ENCODE assay signal across 16 mouse cellular contexts in the genomic region with DNA sequence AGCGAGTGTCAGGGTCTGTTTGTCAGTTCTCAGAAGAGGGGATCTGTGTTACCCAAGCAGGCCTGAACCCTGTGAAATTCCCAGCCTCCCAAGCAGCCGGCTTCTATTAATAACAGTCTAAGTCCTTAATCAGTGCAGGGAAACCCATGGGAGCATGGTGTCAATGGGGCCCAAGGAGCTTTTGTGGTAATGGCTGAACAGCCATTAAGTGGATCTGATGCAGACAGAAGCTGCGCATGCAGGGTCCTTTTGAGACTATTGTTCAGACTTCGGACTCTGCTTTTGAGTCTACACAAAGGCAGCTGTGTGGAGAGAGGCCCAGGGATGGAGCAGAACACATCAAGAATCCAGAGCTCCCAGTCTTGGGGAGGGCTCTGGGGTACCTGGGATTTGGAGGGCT. TPM values are rescaled to one million over a fixed set of nuclear protein-coding genes. Genes with fewer than 3 reads are reported as not detected.
DNase-seq lines count a peak whose midpoint lies in the region; ATAC-seq and TF ChIP-seq lines count a peak whose summit lies in the region.
"Had no signal": no experiment of that assay in that cellular context is flagged by ENCODE, and none has a peak within 500 bp of the region (broad histone marks: within the 10 kb centered on the region; RNA-seq: fewer than 3 reads in every experiment).

No protein-coding gene starts in this region.

- H3K79me2 ChIP-seq in heart, adult 2 months (replicated peaks; ENCODE audit: control insufficient read depth, insufficient read depth, low read length) = no peaks in the 10 kb centered on the region

- DNase-seq in embryo, embryonic 11 days = peak; percentile 73
- DNase-seq in forebrain, embryonic 11.5 days (ENCODE audit: low spot score) = peak; percentile 78
- DNase-seq in left cerebral cortex, postnatal 10 days (ENCODE audit: extremely low spot score in 1 of 2, low spot score in 2 of 2) = no peak
- no peak for DNase-seq in frontal cortex, adult 2 months (ENCODE audit: extremely low spot score in 1 of 2, low spot score in 1 of 2)
- DNase-seq in heart, adult 2 months = no peak
- DNase-seq: adrenal gland, adult 2 months; heart, adult 18-20 months; kidney, postnatal 36 days; layer of hippocampus, postnatal 36 days; liver; thymus, postnatal 4 days had no signal

- ATAC-seq in forebrain, embryonic 11.5 days (replicated peaks; ENCODE audit: low FRiP score) = peak; percentile 90
- ATAC-seq in hindbrain, embryonic 16.5 days = 0 out of 2 replicates have a peak, but pooled peaks have one; percentile 45
- peak; percentile 37; the same call in 1 of the 2 replicates for ATAC-seq in midbrain, embryonic 16.5 days
- ATAC-seq: Patski had no signal

- peak overlapping the region; percentile 87 for H3K27ac ChIP-seq in forebrain, embryonic 11.5 days (ENCODE audit: low read depth, low read length)
- no peak overlapping the region for H3K27ac ChIP-seq in hindbrain, embryonic 16.5 days (ENCODE audit: low read depth, low read length)
- no peak overlapping the region for H3K27ac ChIP-seq in midbrain, embryonic 16.5 days (ENCODE audit: low read length)
- H3K27ac ChIP-seq in heart, adult 2 months = no peak overlapping the region

- intact Hi-C loops in left cerebral cortex, postnatal 10 days (cut with DNase I) = no loop called here
- intact Hi-C loops in heart, adult 2 months (cut with DNase I) = no loop called here

- H3K36me3 ChIP-seq in forebrain, embryonic 11.5 days (ENCODE audit: control insufficient read depth, insufficient read depth, low read length) = no peaks in the 10 kb centered on the region
- H3K36me3 ChIP-seq in hindbrain, embryonic 16.5 days (ENCODE audit: control insufficient read depth, insufficient read depth, low read length) = no peaks in the 10 kb centered on the region
- H3K36me3 ChIP-seq in midbrain, embryonic 16.5 days (ENCODE audit: control insufficient read depth, insufficient read depth, low read length) = no peaks in the 10 kb centered on the region
- H3K36me3 ChIP-seq in heart, adult 2 months (ENCODE audit: control insufficient read depth, insufficient read depth, low read length) = no peaks in the 10 kb centered on the region

- no peak overlapping the region for H3K4me3 ChIP-seq in forebrain, embryonic 11.5 days (ENCODE audit: low read depth, low read length)
- H3K4me3 ChIP-seq in hindbrain, embryonic 16.5 days (ENCODE audit: low read length) = no peak overlapping the region
- no peak overlapping the region for H3K4me3 ChIP-seq in midbrain, embryonic 16.5 days (ENCODE audit: low read depth, low read length)
- no peak overlapping the region for H3K4me3 ChIP-seq in heart, adult 2 months

- no peak for TF ChIP-seq POLR2A in heart, adult 2 months (IDR thresholded peaks at IDR 0.05; ENCODE audit: insufficient read depth, low read depth, low read length)

- no peak for TF ChIP-seq EP300 in heart, adult 2 months (IDR thresholded peaks at IDR 0.05; ENCODE audit: insufficient read depth, low read depth, low read length)

- H3K9me3 ChIP-seq in forebrain, embryonic 11.5 days (ENCODE audit: control insufficient read depth, low read length) = no peaks in the 10 kb centered on the region
- no peaks in the 10 kb centered on the region for H3K9me3 ChIP-seq in hindbrain, embryonic 16.5 days (ENCODE audit: control insufficient read depth, low read length)
- H3K9me3 ChIP-seq in midbrain, embryonic 16.5 days (replicated peaks; ENCODE audit: control insufficient read depth, low read length, poor library complexity, severe bottlenecking) = no peaks in the 10 kb centered on the region

- no peaks in the 10 kb centered on the region for H3K27me3 ChIP-seq in forebrain, embryonic 11.5 days (ENCODE audit: control insufficient read depth, insufficient read depth, low read length)
- no peaks in the 10 kb centered on the region for H3K27me3 ChIP-seq in hindbrain, embryonic 16.5 days (replicated peaks; ENCODE audit: control insufficient read depth, insufficient read depth, low read length)
- no peaks in the 10 kb centered on the region; the same call in 1 of the 2 replicates for H3K27me3 ChIP-seq in midbrain, embryonic 16.5 days (ENCODE audit: control insufficient read depth, insufficient read depth, low read depth, low read length)
- no peaks in the 10 kb centered on the region for H3K27me3 ChIP-seq in heart, adult 2 months (ENCODE audit: control insufficient read depth, insufficient read depth, low read length)
- H3K27me3 ChIP-seq: Patski had no signal

- peaks cover 22% of the 10 kb centered on the region for H3K4me1 ChIP-seq in forebrain, embryonic 11.5 days (replicated peaks; ENCODE audit: control insufficient read depth, insufficient read depth, low read length)
- peaks cover 11% of the 10 kb centered on the region for H3K4me1 ChIP-seq in hindbrain, embryonic 16.5 days (ENCODE audit: control insufficient read depth, insufficient read depth, low read depth, low read length)
- peaks cover 21% of the 10 kb centered on the region; the same call in 1 of the 2 replicates for H3K4me1 ChIP-seq in midbrain, embryonic 16.5 days (ENCODE audit: control insufficient read depth, insufficient read depth, low read length)
- H3K4me1 ChIP-seq in heart, adult 2 months (ENCODE audit: control insufficient read depth, insufficient read depth, low read length) = no peaks in the 10 kb centered on the region

- no peak for TF ChIP-seq CTCF in heart, adult 2 months (IDR thresholded peaks at IDR 0.05)

- 11% methylated on average over 4 of the region's 4 CpGs for WGBS in forebrain, embryonic 11.5 days
- 10% methylated on average over 4 of the region's 4 CpGs for WGBS in hindbrain, embryonic 16.5 days
- WGBS in midbrain, embryonic 16.5 days = 9% methylated on average over 4 of the region's 4 CpGs
- 83% methylated on average over 4 of the region's 4 CpGs for WGBS in heart, adult 2 months

- H3K4me2 ChIP-seq in forebrain, embryonic 11.5 days (ENCODE audit: low read depth, low read length, severe bottlenecking) = peak overlapping the region; percentile 34; the same call in 1 of the 2 replicates
- no peak overlapping the region for H3K4me2 ChIP-seq in hindbrain, embryonic 16.5 days (ENCODE audit: low read length)
- H3K4me2 ChIP-seq in midbrain, embryonic 16.5 days (ENCODE audit: low read length) = no peak overlapping the region

- peak overlapping the region; percentile 6; the same call in 1 of the 2 replicates for H3K9ac ChIP-seq in forebrain, embryonic 11.5 days (ENCODE audit: low read length)
- no peak overlapping the region for H3K9ac ChIP-seq in hindbrain, embryonic 16.5 days (ENCODE audit: low read depth, low read length)
- no peak overlapping the region for H3K9ac ChIP-seq in midbrain, embryonic 16.5 days (ENCODE audit: low read depth, low read length)
- no peak overlapping the region for H3K9ac ChIP-seq in heart, adult 2 months (ENCODE audit: low read depth, low read length)

RNA-seq across cellular contexts. Expression of a gene that starts 43.5 kb away (rescaled TPM):
- not detected in 2 replicates for polyA plus RNA-seq in forebrain, embryonic 11.5 days (2014; fragmentation: Nextera tagmentation; extraction: Ambion mirVana)
- polyA plus RNA-seq in hindbrain, embryonic 16.5 days (2015; fragmentation: Nextera tagmentation; extraction: Ambion mirVana) = 0.09 TPM in 1 of 2 replicates, not detected in the other
- not detected in 2 replicates for polyA plus RNA-seq in midbrain, embryonic 16.5 days (2015; fragmentation: Nextera tagmentation; extraction: Ambion mirVana)
- total RNA-seq in left cerebral cortex, postnatal 10 days (2021) = not detected
- polyA plus RNA-seq in frontal cortex, adult 2 months (2012; rRNA removed) = not detected in 2 replicates
- total RNA-seq in heart, adult 2 months (2021) = not detected
- polyA plus RNA-seq in heart, adult 2 months (2012; rRNA removed) = not detected in 2 replicates
- total RNA-seq: adrenal gland, adult 2 months; CH12.LX; heart, adult 18-20 months; layer of hippocampus, postnatal 36 days had no signal
- polyA plus RNA-seq: adrenal gland, adult 2 months; cortical plate, adult 2 months; Patski had no signal

RNA-seq across cellular contexts. Expression of a gene that starts 43.9 kb away (rescaled TPM):
- 14.9 and 15.4 TPM in 2 replicates for polyA plus RNA-seq in forebrain, embryonic 11.5 days (2014; fragmentation: Nextera tagmentation; extraction: Ambion mirVana)
- 1.4 and 1.7 TPM in 2 replicates for polyA plus RNA-seq in hindbrain, embryonic 16.5 days (2015; fragmentation: Nextera tagmentation; extraction: Ambion mirVana)
- 0.70 and 0.85 TPM in 2 replicates for polyA plus RNA-seq in midbrain, embryonic 16.5 days (2015; fragmentation: Nextera tagmentation; extraction: Ambion mirVana)
- total RNA-seq in left cerebral cortex, postnatal 10 days (2021) = under 1 TPM; 0.34 to 0.36 TPM
- polyA plus RNA-seq in frontal cortex, adult 2 months (2012; rRNA removed) = 0.80 and 0.86 TPM in 2 replicates
- total RNA-seq in heart, adult 2 months (2021) = under 1 TPM; 0.65 to 0.70 TPM
- polyA plus RNA-seq in heart, adult 2 months (2012; rRNA removed) = 0.84 and 0.91 TPM in 2 replicates

Comparison
In these comparisons a context has a peak if more than half of its experiments do, and no peak if none do; other contexts are left out.
1. DNase-seq: peak in embryo, embryonic 11 days (single experiment) and forebrain, embryonic 11.5 days (single experiment); none in left cerebral cortex, postnatal 10 days (0 of 2), frontal cortex, adult 2 months (0 of 2) and heart, adult 2 months (0 of 2).
2. ATAC-seq: peak in every context shown above with its lines; median percentile 90 in forebrain, embryonic 11.5 days; 45 in hindbrain, embryonic 16.5 days; 37 in midbrain, embryonic 16.5 days.